Mouse (Mus musculus) liver, embryonic 14.5 days (tissue): ENCODE results near the gene Clca2.

Experiments used
- CTCF ChIP-seq: IDR thresholded peaks from 2 replicates; pipeline ENCODE4 v1.5.1; 2016; ENCODE audit warnings: antibody characterized with exemption, low read depth, control low read depth
- EP300 ChIP-seq: IDR thresholded peaks from 2 replicates; pipeline ENCODE4 v1.6.1; 2016; ENCODE audit warnings: antibody characterized with exemption, low read depth

DNA sequence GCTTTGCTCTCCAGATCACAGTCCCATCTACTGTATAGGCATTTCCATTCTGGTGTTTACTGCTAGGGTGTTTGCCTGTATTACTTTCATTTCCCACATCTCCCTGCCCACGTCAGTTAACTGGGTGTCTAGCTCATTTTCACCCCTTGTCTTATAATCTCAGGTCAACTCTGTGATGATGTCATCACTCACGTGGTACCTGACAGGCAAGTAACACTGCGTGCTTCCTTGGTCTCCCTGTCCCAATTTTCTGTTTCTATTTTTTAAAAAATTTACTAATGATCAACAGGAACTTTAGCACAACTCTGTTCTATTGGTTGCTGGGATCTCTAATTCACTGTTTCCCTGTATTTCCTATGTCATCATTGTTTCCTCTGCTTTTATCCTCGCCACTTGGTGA, 30.3 kb downstream of the Clca2 start:
- TF ChIP-seq CTCF = no peak
- TF ChIP-seq EP300 = no peak
